Mouse (Mus musculus): ENCODE measurements at regions not wholly inside any gene's neighbourhood (a gene's known extent, or its start where the extent isn't known, plus 50 kb on each side); places are given as distances from the start of the nearest gene placed in this dataset.

DNA sequence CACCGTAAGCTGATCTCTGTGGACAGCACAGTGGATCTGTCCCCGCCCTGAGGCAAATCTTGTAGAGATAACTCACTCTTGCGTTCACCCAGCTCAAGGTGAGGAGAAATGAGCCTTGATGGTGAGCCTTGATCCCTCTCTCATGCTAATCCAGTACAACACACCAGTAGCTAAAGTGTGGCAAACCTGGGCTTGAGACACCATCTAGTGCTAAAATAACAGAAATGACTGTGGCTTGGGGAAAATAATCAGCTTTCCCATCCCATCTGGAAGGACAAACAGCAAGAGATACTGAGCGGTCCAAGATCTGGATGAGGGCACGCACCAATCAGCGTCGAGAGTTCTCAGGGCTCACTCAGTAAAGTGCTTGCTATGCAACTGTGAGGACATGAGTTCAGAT is 50.9 kb upstream of the Cbln4 start:
- no peak for DNase-seq (ENCODE audit: low spot score in 2 of 2)

DNA sequence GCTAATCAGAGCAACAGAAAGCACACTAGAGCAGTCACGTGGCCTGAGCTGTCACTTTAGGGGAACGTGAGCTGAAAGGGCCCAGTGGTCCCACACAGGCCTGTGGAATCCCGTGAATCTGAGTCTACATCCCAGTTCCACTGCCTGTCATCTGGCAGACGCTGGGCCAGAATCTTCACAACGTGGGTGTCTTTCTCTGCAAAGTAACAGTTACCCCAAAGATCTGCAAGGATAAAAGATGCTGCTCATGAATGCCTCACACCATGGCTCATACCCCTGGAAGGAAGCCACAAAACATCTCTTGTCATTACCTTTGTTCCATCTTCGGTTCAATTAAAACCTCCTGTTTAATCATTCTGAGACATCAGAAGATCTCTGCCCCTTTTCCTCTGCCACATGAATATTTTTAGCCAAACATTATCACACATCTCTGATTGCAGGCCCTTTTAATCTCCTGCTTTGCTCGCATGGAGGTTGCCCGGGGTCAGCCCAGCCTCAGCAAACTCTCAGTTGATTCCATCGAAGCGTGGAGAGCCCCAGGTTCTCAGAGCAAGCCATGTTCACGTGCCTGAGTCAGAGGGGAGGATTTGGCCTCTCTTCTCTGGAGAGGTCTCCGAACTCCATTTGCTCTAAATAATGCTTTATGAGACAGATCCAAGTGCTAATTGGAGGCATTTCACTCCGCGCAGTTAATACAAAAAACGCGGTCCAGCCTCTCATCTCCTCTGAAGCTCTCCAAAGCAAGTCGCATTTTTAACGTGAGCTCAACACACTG is 60.8 kb upstream of the Cbln4 start:
- peak; percentile 21 to 31 for DNase-seq (ENCODE audit: low spot score in 2 of 2)

DNA sequence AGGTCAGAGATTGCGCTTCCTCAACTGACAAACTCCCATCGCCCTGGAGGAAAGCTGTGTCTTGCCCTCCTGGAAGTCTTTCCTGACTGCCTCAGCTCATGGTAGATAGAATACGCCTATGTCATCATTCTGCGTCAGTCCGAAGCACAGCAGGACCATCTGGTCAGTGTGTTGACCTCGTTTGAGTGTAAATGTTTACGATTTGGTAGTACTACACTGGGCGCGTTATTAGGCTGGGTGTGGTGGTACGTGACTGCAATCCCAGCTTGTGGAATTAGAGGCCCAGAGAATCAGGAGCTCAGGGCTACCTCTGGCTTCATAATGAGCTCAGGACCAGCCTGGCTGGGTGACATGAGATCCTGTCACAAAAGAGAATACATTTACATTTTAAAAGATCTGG is 62.0 kb upstream of the Cbln4 start:
- no peak for DNase-seq (ENCODE audit: low spot score in 2 of 2)

DNA sequence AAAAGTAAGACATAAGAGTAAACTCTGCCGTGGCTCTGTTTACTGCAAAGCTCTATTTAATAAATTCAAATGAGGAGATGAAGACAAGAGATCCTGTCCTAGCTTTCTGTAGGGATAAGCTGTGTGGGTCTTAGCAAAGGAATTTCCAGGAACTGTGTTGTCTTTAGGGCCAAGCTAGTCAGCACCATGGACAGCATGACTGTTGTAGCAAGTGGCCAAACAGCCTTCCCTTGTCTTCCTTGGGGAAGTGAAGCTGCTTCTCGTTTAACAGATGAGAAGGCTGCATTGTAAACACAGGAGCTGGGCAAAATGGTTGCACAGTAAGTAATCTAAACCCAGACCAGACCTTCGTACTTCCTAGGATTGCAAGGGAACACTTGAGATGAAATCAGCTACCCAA is 67.4 kb upstream of the Cbln4 start:
- no peak for DNase-seq (ENCODE audit: low spot score in 2 of 2)

DNA sequence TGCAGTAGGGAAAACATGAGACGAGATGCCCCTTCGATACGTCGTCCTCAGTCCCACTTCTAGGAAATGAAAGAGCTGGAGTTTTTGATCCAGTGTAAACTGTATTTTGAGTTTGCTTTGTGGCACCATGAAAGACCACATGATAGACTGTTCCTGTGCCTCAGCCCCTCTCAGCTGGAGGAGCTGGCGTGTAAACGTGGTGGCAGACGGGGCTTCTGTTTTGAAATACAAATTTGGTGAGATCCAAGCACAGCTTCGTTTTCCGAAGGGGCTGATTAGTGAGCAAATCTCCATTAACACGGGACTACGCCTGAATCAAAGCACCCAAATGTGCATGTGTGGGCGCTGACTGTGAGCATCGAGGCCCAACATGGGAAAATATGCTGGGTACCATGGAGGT is 70.4 kb upstream of the Cbln4 start:
- no peak for DNase-seq (ENCODE audit: low spot score in 2 of 2)

DNA sequence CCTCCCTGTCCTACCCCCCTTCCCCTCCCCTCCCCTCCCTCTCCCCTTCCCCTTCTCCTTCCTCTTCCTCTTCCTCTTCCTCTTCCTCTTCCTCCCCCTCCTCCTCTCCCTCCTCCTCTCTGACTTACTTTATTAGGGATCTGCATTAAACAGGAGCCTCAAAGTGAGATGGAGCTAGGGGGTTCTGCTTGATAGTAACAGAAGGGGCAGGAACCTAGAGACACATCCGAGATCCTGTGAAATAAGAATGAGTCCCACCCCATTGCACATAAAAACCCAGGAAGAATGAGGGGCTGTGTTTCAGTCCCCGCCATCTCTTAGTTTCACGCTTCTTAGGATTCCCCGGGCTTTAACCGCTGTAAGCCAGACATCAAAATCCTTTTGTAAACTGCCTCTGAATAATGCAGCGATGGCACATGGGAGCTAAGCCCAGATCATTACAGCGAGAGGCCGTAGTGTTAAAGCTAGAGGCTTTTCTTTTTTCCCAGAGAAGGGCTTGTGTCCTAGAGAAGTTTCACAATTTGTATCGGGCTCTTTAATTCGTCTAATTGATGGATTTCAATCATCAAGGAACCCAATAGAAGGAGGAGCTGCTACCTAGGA is 72.4 kb upstream of the Cbln4 start:
- DNase-seq (ENCODE audit: low spot score in 2 of 2), result no peak

DNA sequence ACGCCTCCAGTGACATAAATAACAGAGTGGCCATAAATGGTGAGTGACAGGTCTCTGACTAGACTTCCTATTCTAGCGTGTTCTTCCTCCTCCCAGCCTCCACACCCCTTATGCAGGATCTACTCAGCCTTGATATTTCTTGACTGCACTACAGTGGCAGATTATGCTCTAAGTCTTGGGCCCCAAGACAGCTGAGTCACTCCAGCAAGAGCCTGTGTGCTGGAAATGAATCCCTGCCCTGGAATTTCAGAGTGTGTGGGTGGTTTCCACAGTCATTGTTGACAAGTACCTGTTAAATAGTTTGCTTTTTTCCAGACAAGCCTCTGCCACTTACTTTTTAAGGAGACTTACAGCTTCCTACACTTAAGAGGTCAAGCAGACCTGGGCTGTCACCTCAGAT is 84.3 kb upstream of the Cbln4 start:
- DNase-seq (ENCODE audit: low spot score in 2 of 2), result no peak

DNA sequence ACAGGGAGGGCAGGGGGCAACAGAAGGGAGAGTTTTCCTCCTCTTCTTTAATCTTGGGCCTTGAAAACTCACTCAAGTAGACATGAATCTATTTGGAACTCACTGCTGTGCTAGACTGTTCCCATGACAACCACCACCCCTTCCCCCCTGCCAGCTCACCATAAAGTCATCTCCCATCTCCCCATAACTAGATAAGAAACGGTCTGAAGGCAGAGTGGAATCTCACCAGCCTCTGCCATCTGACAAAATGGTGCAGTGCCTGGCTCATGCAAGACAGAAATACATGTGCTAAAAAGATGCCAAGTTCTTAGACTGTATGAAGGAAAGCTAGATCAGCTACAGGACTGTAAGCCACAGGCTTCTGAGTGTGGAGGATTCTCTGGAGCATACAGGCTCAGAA is 88.0 kb upstream of the Cbln4 start:
- DNase-seq (ENCODE audit: low spot score in 2 of 2), result peak; percentile 53 to 60

DNA sequence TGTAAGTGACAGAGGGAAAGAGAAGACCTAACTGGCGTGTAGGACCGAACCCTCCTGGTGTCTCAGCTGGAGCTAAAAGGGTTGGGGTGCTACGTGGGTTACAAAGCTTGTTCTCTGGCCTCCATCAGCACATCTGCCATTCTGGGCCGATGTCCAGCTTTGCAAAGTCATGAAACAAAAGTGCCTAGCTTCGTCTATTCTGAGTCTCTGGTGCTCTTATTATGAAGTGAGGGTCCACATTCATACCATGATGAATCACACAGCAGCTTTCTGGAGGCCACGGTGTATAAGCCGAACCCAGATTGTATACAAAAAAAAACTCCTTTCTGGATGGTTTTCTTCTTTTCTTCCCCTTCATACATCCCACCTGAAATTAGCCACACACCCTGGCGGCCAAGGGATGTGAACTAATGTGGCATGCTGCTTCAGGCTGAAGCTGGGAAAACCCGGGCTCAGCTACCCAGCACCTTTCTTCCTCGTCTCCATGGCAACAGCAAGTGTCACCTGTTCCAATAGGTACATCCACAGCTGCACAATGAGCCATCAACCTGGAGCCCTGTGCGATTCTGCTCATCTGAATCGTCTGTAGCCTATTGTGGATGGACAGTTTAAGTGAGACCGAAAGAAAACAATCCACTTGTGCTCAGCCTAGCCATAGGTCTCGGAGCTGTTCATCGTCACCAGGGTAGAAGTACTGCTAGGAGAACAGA is 89.5 kb upstream of the Cbln4 start:
- DNase-seq (ENCODE audit: low spot score in 2 of 2), result peak in 1 of 2 experiments; percentile 45

DNA sequence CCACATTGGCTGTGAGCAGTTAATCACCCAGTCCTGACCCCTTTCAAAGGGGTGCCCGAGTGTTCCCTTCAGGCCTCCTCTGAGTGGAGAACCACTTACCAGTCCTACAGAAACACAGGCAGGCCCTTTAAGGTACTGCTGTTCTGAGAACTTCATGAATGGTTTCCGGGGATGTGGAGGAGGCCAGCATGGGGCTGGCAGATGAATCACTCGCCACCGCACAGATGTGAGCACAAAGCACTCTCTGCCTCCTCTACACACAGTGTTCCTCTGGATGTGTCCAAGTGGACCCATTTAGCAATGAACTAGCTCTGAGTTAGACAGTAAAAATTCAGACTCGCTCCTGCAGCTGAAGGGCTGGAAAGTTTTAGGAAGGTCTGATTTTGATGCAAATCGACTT is 96.8 kb upstream of the Cbln4 start:
- DNase-seq (ENCODE audit: low spot score in 2 of 2), result peak; percentile 68 to 77

DNA sequence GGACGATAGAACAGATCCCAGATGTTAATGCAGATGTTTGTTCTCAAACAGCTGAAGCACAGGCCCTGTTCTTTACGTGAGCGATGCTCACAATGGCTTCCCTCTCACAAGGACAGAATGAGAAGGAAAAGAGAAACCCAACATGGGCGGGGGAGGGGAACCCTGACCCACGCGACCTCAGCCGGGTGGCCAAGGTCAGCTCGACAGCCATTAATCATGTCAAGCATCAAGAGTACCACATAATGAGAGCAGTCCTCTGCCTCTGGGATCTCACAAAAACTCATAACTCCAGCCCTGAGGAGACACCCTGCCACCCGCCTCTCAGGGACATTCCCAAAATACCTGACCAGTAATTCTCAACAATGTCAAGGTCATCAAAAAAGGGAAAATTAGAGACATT is 100.0 kb upstream of the Cbln4 start:
- DNase-seq (ENCODE audit: low spot score in 2 of 2), result no peak

DNA sequence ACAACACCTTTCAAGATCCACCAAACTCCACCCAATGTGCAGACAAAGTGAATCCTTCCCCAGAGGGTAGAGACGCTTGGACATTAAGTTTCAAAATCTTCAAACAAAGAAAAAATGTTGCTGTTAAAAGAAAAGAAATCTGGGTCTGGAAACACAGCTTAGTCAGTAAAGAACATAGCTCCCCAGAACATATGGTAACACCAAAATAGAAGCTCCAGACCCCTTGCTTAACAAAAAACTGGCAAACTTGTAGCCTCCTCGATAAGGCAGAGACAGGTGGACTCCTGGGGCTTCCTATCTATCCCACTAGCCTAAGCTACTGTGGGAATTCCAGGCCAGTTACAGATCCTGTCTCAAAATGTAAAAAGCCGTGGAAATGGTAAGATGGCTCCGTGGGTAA is 99.6 kb upstream of the Mc3r start:
- DNase-seq (ENCODE audit: low spot score in 2 of 2), result peak in 1 of 2 experiments; percentile 10

DNA sequence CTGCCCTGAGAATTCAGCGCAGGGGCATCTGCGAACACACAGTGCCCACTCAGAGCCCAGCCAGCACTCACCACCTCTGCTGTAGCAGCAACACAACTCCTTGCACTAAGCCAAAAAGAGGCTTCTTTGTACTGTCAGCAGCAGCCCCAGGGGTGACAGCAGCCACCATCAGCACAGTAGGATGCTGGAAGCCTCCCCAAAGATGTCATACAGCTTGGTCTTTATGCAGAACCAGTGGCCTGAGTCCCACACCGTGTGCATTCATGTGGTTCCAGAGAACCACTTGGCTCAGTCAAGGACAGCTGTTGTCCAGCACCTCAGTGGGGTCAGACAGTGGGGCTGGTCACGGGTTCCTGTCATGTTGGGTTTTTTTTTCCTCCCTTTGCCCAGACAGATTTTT is 98.6 kb upstream of the Mc3r start:
- DNase-seq (ENCODE audit: low spot score in 2 of 2), result no peak

DNA sequence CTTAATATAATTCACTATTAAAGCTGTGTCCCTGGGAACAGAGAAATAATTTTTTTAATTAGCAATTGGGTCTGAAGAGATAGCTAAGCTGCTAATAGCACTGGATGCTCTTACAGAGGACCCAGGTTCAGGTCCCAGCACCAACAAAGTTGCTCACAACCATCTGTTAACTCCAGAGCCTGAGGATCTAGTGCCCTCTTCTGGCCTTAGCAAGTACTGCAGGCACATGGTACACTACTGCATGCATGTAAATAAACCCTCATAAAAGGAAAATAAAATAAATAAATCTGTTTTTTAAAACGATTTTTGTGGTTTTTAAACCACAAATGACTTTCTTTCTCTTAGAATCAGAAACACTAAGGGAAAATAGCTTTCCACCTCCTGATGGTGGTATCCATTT is 97.4 kb upstream of the Mc3r start:
- no peak for DNase-seq (ENCODE audit: low spot score in 2 of 2)

DNA sequence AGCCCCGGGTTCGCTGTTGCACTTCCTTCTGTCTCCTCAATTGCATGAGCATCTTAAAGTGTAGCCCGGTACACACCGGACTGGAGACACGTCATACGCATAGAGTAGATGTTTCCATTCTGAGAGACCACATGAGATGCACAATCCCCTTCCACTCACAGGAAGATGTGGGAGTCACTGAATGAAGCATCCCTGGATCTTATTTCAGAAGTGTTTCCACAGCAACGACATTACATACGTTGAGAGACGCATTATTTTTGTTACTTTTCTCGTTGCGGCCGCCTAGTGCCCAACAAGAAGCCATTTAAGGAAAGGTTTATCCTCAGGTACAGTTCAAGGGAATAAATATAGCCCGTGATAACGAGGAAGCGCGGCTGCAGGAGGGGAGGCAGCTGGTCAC is 88.4 kb upstream of the Mc3r start:
- peak; percentile 36 to 37 for DNase-seq (ENCODE audit: low spot score in 2 of 2)

DNA sequence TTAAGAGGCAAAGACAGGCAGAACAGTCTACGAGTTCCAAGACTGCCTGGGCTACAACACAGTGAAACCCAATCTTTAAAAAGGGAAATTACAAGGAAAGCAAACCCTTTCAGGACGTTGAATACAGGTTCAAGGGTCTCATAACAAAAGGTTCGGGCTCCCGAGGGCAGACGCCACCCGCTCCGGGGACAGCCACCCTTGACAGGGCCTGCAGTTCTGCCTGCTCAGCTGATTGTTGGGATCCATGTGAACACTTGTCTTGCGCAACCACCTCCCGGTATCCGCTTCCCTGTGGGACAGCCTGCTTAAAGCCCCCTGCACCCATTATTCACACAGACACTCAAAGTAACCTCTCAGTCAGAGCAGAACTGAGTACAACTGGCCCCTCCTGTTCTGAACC is 70.9 kb upstream of the Mc3r start:
- no peak for DNase-seq (ENCODE audit: low spot score in 2 of 2)

DNA sequence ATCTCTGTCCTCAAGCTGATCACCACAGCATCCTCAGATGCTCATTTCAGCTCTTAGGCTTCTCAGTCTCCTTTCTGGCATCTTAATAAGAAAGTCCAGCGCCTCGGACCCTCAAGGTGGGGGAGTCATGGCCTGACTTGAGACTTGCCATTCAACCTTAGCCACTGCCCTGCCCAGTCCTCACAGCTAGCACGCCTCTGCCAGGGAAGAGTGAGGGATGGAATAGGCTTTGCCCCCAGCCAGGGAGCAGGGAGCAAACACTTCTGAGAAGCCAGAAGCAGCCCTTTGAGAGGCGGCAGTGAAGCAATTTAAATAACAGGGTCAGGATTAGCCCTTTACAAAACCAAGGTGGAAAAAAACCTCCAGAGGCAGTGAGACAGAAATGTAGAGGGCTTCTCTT is 69.0 kb upstream of the Mc3r start:
- no peak for DNase-seq (ENCODE audit: low spot score in 2 of 2)

DNA sequence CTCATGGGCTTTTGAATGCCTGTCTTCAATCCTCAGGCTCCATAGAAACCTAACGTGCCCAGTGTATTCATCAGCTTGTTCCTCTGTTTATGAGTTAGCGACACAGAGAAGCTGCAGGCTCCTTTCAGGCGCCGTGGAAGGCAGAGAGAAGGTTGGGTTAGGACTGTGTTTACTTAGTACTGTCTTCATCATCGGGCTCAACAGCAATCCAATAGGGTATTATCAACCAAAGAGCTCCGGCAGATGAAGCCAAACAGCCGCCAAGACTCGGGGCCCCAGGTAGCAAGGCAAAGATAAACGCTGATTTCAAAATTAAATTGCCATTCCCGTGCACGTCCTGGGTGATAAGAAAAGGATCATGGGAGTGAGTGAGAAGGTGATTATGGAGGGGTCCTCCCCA is 50.5 kb upstream of the Mc3r start:
- no peak for DNase-seq (ENCODE audit: low spot score in 2 of 2)

Measured in frontal cortex, postnatal 36 days (tissue).